Mouse (Mus musculus) spleen, adult 2 months (tissue): ENCODE results near the gene Gm9913.

Experiments
- CTCF ChIP-seq: fragments of 200-500 bp; IDR thresholded peaks from 2 replicates; pipeline ENCODE4 v1.5.1; 2011; ENCODE audit warnings: mild to moderate bottlenecking, inconsistent platforms; ENCODE audit not compliant: insufficient read depth, insufficient read length, insufficient replicate concordance; ENCODE audit errors: extremely low read depth
- POLR2A ChIP-seq: fragments of 200-500 bp; IDR thresholded peaks from 2 replicates; pipeline ENCODE4 v1.6.1; 2011; ENCODE audit warnings: low read depth, low read length, inconsistent platforms

GRCm38 (mm10) chr2:125506316-125507054, 1.6 kb downstream of the Gm9913 start:
- TF ChIP-seq CTCF (no peak), POLR2A (no peak)
